Mouse (Mus musculus) embryonic facial prominence, embryonic 13.5 days (tissue): ENCODE measurements around the gene Speg. TPM values are rescaled to one million over a fixed set of nuclear protein-coding genes. Genes with fewer than 3 reads are reported as not detected.
A peak's percentile ranks its signal among the peaks of the same experiment; 100 is the strongest.

ENCODE experiments used
- ATAC-seq: fragments of 200-750 bp; cut with Nextera tagmentation; 2 replicates; pipeline ENCODE4 v1.8.0; 2017; ENCODE audit warnings: low read depth; ENCODE audit not compliant: insufficient number of reproducible peaks, insufficient read depth, low FRiP score, low TSS enrichment
- H3K27ac ChIP-seq: fragments of 300-500 bp; sonication (generic); 2 replicates; pipeline ENCODE4 v1.5.1; 2015; ENCODE audit warnings: moderate library complexity, mild to moderate bottlenecking, inconsistent platforms
- H3K27me3 ChIP-seq: fragments of 300-500 bp; sonication (generic); 2 replicates; pipeline ENCODE4 v1.6.1; 2015; ENCODE audit warnings: mild to moderate bottlenecking, inconsistent platforms
- H3K36me3 ChIP-seq: fragments of 300-500 bp; sonication (generic); 2 replicates; pipeline ENCODE4 v1.6.1; 2015; ENCODE audit warnings: mild to moderate bottlenecking, inconsistent platforms
- H3K4me1 ChIP-seq: fragments of 300-500 bp; sonication (generic); 2 replicates; pipeline ENCODE4 v1.6.1; 2015; ENCODE audit warnings: inconsistent platforms
- H3K4me2 ChIP-seq: fragments of 300-500 bp; sonication (generic); 2 replicates; pipeline ENCODE4 v1.6.1; 2015; ENCODE audit warnings: moderate library complexity, mild to moderate bottlenecking, inconsistent platforms
- H3K4me3 ChIP-seq: fragments of 300-500 bp; sonication (generic); 2 replicates; pipeline ENCODE4 v1.5.1; 2015; ENCODE audit warnings: mild to moderate bottlenecking, inconsistent platforms
- H3K9ac ChIP-seq: fragments of 300-500 bp; sonication (generic); 2 replicates; pipeline ENCODE4 v1.6.1; 2015; ENCODE audit warnings: mild to moderate bottlenecking, inconsistent platforms
- H3K9me3 ChIP-seq: fragments of 300-500 bp; sonication (generic); 2 replicates; pipeline ENCODE4 v1.6.1; 2016; ENCODE audit warnings: inconsistent platforms
- WGBS: fragments of 180-500 bp; shearing (Covaris S2); methylation state at CpG from one replicate; pipeline ENCODE4 v1.1.7; 2015; ENCODE audit warnings: mixed read lengths; 5-methylcytosine and 5-hydroxymethylcytosine counted together
- polyA plus RNA-seq: library from polyadenylated mRNA; unstranded; fragments of >200 nt; fragmentation: Nextera tagmentation; extraction: Ambion mirVana; gene quantifications from 2 replicates; pipeline ENCODE4 v1.2.1, GENCODE M21; 2015

Speg gene
- polyA plus RNA-seq, 1 experiment from 2014 or later = 16.1 TPM

DNA sequence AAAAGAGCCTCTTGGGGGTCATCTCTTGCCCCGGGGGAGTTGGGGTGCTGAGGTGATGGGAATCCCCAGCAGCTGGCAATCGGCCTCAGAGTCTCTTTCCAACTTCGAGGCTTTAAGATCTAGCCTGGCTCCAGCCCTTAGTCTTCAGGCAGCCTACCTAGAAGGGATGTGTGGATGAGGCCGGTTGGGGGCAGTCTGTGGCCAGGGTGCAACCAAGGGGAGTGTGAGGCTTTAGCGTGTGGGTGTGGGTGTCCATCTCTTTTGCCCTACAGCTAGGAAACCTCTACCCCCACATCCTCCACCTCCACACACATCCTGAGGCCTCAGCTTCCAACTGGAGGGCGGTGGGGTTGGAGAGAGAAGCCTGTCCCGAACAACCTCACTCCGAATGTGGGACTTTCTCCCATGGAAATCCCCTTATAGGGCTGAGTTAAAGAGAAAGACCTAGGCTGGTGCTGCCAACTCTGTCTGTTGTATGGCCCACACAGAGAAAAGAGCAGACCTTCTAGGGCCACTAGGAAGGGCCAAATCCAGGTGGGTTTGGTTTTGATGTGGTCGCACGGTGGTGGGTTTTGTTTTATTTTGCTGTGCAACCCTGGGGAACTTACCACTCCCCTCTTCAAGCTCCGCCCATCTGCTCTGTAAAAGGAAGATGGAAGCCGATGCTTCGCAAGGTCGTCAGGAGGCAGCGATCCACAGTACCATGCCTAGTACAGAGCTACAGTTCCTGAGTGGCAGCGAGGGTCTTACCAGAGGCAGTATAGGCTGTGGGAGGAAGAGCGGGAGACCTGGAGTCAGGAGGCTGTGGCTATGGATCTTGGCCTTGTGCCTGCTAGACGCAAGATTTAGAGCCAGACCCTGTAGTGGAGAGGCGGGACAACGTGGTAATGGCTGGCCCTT lies 29.8 kb upstream of the Speg start:
- Histone ChIP-seq H3K4me3 (no peak overlapping the region), H3K4me2 (peak overlapping the region; percentile 30), H3K9me3 (no peaks in the 10 kb centered on the region), H3K27me3 (peaks cover 9% of the 10 kb centered on the region), H3K9ac (no peak overlapping the region), H3K27ac (no peak overlapping the region), H3K36me3 (no peaks in the 10 kb centered on the region), H3K4me1 (peaks cover 35% of the 10 kb centered on the region)
- peak; percentile 21; the same call in 1 of the 2 replicates for ATAC-seq
- 25% methylated on average over 20 of the region's 20 CpGs for WGBS

DNA sequence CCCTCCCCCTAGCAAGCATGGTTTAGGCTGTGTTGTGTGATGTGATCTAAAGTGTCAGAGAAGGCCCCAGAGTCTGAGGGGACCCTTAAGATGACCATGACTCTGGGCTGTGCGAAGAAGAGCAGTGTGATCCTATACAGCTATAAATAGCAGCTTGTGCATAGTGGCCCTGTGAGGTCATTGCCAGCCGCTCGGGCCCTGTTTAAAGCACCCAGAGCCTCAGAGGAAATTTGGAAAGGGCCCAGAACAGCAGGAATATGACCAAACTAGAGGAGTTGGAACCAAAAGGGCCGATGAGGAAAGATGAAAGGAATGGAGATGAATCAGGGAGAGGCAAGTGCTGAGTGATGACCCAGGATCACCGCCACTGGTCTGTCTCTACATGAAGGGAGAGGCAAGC lies 27.8 kb upstream of the Speg start:
- WGBS = 84% methylated on average over 5 of the region's 5 CpGs
- Histone ChIP-seq H3K4me2 (no peak overlapping the region), H3K4me3 (no peak overlapping the region), H3K27me3 (peaks cover 5% of the 10 kb centered on the region; the same call in 1 of the 2 replicates), H3K9ac (no peak overlapping the region), H3K9me3 (no peaks in the 10 kb centered on the region), H3K4me1 (peaks cover 29% of the 10 kb centered on the region), H3K27ac (no peak overlapping the region), H3K36me3 (no peaks in the 10 kb centered on the region)
- ATAC-seq = no peak

DNA sequence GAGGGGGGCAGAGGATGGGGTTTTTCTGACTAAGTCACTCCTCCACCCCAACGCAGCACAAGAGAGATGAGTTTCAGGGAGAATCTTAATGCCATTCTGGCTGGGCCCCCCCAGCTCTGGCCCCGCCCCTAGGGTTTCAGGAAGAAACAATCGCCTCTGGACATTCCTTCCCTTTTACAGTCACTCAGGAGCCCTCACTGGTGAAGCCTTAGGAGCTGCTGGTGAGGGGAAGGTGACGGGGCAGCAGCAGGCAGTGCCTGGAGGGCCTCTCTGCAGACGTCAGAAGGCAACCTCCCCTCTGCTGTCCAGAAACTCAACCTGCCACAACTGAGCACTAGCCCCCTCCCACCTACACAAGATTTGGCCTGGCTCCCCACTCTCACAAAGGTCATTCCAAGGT lies 25.8 kb upstream of the Speg start:
- no peak overlapping the region for H3K9ac ChIP-seq
- 30% methylated on average over 5 of the region's 5 CpGs for WGBS
- H3K4me1 ChIP-seq = peaks cover 22% of the 10 kb centered on the region
- H3K4me3 ChIP-seq = no peak overlapping the region
- H3K27ac ChIP-seq = no peak overlapping the region
- H3K9me3 ChIP-seq = no peaks in the 10 kb centered on the region
- no peak overlapping the region for H3K4me2 ChIP-seq
- no peaks in the 10 kb centered on the region for H3K36me3 ChIP-seq
- peak; percentile 22; the same call in 1 of the 2 replicates for ATAC-seq
- H3K27me3 ChIP-seq = no peaks in the 10 kb centered on the region

DNA sequence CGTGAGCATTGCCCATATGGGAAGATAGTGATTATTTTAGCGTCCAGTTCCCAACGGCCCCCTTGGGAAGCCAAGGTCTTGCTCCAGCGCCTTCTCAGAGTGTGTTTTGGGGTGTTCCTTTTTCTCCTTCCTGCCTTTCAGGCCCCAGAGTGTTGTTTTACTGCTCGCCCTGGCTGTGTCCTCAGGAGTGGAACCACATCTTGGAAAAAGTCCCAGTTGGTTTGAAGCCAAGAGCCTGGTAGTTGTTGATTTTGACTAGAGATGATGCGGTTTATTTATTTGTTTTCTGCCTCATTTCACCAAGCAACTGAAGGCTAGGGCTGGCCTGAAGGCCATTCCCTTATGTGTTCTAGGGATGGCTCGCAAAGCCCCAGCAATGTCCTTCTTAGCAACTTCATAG lies 17.8 kb upstream of the Speg start:
- Histone ChIP-seq H3K4me1 (peaks cover 26% of the 10 kb centered on the region), H3K27me3 (peaks cover 44% of the 10 kb centered on the region), H3K4me3 (no peak overlapping the region), H3K27ac (no peak overlapping the region), H3K9ac (no peak overlapping the region), H3K9me3 (no peaks in the 10 kb centered on the region), H3K36me3 (no peaks in the 10 kb centered on the region), H3K4me2 (no peak overlapping the region)
- no peak for ATAC-seq
- 70% methylated on average over 7 of the region's 7 CpGs for WGBS

DNA sequence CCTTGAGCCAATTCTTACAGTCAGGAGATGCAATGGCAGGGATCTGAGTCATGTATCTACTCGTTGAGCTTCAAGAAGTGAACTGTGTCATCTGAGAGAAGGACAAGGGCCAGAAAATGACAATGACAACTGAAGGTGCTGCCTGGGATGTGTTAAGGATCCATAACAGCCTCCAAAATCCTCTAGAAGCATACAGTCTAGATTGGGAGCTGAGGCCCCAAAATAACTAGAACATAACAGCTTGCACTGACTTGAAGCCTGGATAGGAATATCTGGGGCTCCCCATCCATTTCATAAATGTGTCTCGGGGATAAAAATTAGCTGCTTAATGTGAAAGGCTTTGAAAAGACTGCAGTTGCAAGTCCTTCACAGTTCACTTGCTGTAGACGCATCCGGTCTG lies 17.1 kb upstream of the Speg start:
- WGBS = 86% methylated on average over 4 of the region's 4 CpGs
- Histone ChIP-seq H3K27me3 (peaks cover 46% of the 10 kb centered on the region), H3K27ac (no peak overlapping the region), H3K9ac (no peak overlapping the region), H3K4me1 (peaks cover 26% of the 10 kb centered on the region), H3K9me3 (no peaks in the 10 kb centered on the region), H3K36me3 (no peaks in the 10 kb centered on the region), H3K4me3 (no peak overlapping the region), H3K4me2 (no peak overlapping the region)
- no peak for ATAC-seq

DNA sequence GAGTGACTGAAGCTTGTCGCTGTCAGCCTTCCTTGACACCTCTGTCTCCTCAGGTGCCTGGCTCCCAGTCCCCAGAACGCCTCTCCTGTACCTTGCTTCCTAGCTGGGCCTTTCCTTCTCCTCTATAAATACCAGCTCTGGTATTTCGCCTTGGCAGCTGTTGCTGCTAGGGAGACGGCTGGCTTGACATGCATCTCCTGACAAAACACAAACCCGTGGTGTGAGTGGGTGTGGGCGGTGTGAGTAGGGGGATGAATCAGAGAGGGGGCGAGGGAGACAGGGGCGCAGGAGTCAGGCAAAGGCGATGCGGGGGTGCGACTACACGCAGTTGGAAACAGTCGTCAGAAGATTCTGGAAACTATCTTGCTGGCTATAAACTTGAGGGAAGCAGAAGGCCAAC lies 15.8 kb upstream of the Speg start:
- H3K4me1 ChIP-seq = peaks cover 26% of the 10 kb centered on the region
- no peak overlapping the region for H3K4me3 ChIP-seq
- no peaks in the 10 kb centered on the region for H3K9me3 ChIP-seq
- WGBS = 72% methylated on average over 13 of the region's 13 CpGs
- peak overlapping the region; percentile 5; the same call in 1 of the 2 replicates for H3K4me2 ChIP-seq
- H3K27ac ChIP-seq = no peak overlapping the region
- ATAC-seq = no peak
- no peaks in the 10 kb centered on the region for H3K36me3 ChIP-seq
- H3K9ac ChIP-seq = no peak overlapping the region
- peaks cover 46% of the 10 kb centered on the region for H3K27me3 ChIP-seq

DNA sequence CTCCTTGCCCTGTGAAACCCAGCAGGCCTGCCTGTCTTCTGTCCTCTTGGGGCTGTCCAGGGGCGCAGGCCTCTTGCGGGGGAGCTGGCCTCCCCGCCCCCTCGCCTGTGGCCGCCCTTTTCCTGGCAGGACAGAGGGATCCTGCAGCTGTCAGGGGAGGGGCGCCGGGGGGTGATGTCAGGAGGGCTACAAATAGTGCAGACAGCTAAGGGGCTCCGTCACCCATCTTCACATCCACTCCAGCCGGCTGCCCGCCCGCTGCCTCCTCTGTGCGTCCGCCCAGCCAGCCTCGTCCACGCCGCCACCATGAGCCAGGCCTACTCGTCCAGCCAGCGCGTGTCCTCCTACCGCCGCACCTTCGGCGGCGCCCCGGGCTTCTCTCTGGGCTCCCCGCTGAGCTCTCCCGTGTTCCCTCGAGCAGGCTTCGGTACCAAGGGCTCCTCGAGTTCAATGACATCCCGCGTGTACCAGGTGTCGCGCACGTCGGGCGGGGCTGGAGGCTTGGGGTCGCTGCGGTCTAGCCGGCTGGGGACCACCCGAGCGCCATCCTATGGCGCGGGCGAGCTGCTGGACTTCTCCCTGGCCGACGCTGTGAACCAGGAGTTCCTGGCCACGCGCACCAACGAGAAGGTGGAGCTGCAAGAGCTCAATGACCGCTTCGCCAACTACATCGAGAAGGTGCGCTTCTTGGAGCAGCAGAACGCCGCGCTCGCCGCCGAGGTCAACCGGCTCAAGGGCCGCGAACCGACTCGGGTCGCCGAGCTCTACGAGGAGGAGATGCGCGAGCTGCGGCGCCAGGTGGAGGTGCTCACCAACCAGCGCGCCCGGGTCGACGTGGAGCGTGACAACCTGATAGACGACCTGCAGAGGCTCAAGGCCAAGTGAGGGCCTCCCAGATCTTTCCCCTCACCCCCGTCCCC lies 14.7 kb upstream of the Speg start, which contains the start of gene Des:
Gene Des, plus strand, starts transcription at position 218 of the 920 bp plus-strand sequence.
- no peak within 1 kb of the TSS for H3K27ac ChIP-seq
- no peaks in the 10 kb centered on the region for H3K9me3 ChIP-seq
- H3K4me3 ChIP-seq = peak within 1 kb of the TSS; percentile 41
- H3K36me3 ChIP-seq = no peaks in the 10 kb centered on the region
- peak within 1 kb of the TSS; percentile 66 for H3K9ac ChIP-seq
- peaks cover 51% of the 10 kb centered on the region for H3K27me3 ChIP-seq
- ATAC-seq = no peak
- H3K4me1 ChIP-seq = peaks cover 26% of the 10 kb centered on the region
- peak within 1 kb of the TSS; percentile 55 for H3K4me2 ChIP-seq
- 4% methylated on average over 80 of the region's 80 CpGs for WGBS

DNA sequence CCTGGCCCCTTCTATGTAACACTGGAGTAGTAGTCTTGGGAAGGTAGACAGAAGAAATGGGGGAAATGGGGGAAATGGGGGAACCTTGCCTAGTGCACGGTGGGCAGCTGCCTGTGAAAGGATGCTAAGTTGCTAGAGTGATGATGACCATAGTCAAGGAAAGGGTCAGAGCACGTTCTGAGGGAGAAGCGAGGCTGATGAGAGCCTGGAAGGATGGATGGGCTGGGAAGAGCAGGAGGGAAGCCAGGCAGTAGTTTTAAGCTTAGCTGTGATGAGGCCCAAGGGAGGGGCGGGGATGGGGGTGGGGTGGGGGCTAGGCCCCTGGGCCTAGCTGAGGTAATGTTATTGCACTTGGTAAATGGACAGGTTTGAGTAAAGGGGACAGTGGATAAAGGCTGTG lies 14.0 kb upstream of the Speg start:
- 55% methylated on average over 4 of the region's 4 CpGs for WGBS
- no peak for ATAC-seq
- H3K4me2 ChIP-seq = peak overlapping the region; percentile 55; the same call in 1 of the 2 replicates
- H3K27me3 ChIP-seq = peaks cover 51% of the 10 kb centered on the region
- H3K27ac ChIP-seq = no peak overlapping the region
- no peaks in the 10 kb centered on the region for H3K36me3 ChIP-seq
- H3K9me3 ChIP-seq = no peaks in the 10 kb centered on the region
- no peak overlapping the region for H3K9ac ChIP-seq
- H3K4me3 ChIP-seq = peak overlapping the region; percentile 41
- peaks cover 32% of the 10 kb centered on the region for H3K4me1 ChIP-seq

DNA sequence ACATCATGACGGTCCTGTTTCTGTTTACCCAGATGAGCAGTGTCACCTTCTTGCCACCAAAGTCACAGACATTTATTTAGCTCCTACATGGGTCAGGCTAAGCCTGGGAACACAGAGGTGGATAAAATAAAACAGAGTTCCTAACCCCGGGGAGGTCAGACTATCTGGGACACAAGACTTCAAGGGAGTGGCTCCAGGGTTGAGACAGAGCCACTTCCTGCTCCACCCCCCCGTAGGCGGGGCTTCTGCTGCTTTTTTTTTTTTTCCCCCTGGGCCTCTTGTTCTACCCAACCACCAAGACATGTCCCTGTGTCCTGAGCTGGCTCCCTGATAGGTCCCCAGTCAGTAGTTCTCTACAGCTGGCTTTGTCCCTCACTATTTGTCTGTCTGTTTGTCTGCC lies 13.3 kb upstream of the Speg start:
- Histone ChIP-seq H3K9ac (no peak overlapping the region), H3K27me3 (peaks cover 51% of the 10 kb centered on the region), H3K36me3 (no peaks in the 10 kb centered on the region), H3K27ac (no peak overlapping the region), H3K4me3 (no peak overlapping the region), H3K9me3 (no peaks in the 10 kb centered on the region), H3K4me1 (peaks cover 32% of the 10 kb centered on the region), H3K4me2 (no peak overlapping the region)
- WGBS = 36% methylated on average over 4 of the region's 4 CpGs
- ATAC-seq = no peak

DNA sequence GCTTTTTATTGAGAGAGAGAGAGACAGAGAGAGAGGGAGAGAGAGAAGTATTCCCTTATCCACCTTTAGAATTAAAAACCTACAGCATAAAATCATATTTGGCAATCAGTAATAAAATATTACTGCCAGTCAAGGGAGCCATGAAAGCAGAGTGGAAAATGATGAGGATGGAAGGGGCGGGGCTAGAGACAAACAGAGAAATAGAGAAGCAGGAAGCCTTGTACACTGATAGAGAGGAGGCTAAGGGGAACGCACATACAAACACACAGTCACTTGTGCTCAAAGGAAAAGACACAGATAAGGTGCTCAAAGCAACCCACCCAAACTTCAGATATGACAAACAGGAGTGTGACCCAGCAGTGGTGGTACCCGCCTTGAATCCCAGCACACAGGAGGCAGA lies 11.2 kb upstream of the Speg start:
- no peak overlapping the region for H3K27ac ChIP-seq
- ATAC-seq = no peak
- H3K9ac ChIP-seq = no peak overlapping the region
- no peak overlapping the region for H3K4me2 ChIP-seq
- H3K36me3 ChIP-seq = no peaks in the 10 kb centered on the region
- H3K4me3 ChIP-seq = no peak overlapping the region
- no peaks in the 10 kb centered on the region for H3K9me3 ChIP-seq
- WGBS = 89% methylated on average over 3 of the region's 3 CpGs
- peaks cover 40% of the 10 kb centered on the region for H3K27me3 ChIP-seq
- peaks cover 29% of the 10 kb centered on the region for H3K4me1 ChIP-seq

DNA sequence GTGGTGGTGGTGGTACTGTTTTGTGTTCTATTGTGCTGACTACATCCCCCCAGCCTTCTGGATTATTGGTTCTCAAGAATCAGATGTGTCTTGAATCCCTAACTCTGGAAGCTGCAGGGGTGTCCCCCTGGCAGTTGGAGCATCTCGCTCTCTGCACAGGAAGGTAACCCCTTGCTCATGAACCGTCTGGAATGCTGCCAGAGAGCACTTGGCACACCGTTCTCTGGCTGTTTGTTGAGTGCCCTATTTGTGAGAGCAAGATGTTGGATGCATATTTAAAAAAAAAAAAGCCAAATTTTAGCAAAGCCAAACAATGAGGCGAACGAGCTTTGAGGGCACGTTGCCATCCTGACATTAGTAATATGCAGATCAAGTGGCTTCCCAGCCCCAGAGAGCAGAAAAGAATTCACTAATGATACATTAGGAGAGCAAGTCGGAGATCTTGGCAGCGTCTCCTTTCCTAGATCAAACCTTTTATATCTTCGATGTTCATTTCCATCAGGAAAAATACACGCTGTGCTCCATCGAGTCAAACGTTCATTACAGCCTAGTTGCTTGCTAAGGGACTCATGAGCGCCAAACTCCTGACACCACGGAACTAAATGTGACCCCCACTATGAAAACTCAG lies 9.5 kb upstream of the Speg start:
- Histone ChIP-seq H3K27me3 (peaks cover 35% of the 10 kb centered on the region), H3K4me3 (no peak overlapping the region), H3K9ac (no peak overlapping the region), H3K4me2 (no peak overlapping the region), H3K36me3 (no peaks in the 10 kb centered on the region), H3K4me1 (peaks cover 19% of the 10 kb centered on the region), H3K27ac (no peak overlapping the region), H3K9me3 (no peaks in the 10 kb centered on the region)
- ATAC-seq = no peak
- WGBS = 71% methylated on average over 14 of the region's 14 CpGs
